8 mouse cellular contexts compared by ENCODE assay signal in genomic region chr4:148463208-148463960, GRCm38 (mm10). TPM values are rescaled to one million over a fixed set of nuclear protein-coding genes. Genes with fewer than 3 reads are reported as not detected.
DNase-seq lines count a peak whose midpoint lies in the region; ATAC-seq and TF ChIP-seq lines count a peak whose summit lies in the region.

No protein-coding gene starts in this region.

- TF ChIP-seq EP300 in heart, postnatal 0 days (IDR thresholded peaks at IDR 0.05; ENCODE audit: low read depth) = no peak

- no peak for DNase-seq in heart, postnatal 0 days (ENCODE audit: low spot score)
- no peak for DNase-seq in heart, adult 8-10 months (ENCODE audit: low spot score)
- DNase-seq in A20 (ENCODE audit: low read depth, low spot score) = peak; percentile 21
- no peak for DNase-seq in liver, embryonic 11.5 days (ENCODE audit: low spot score)
- DNase-seq in retina, postnatal 7 days (ENCODE audit: low read depth, low spot score) = peak; percentile 35

- no peak; the same call in 1 of the 2 replicates for ATAC-seq in heart, postnatal 0 days (ENCODE audit: insufficient read depth, low read depth)
- peak; percentile 75 for ATAC-seq in granulocyte monocyte progenitor cell, adult 5-6 weeks (replicated peaks; ENCODE audit: poor library complexity, severe bottlenecking)
- peak; percentile 57 for ATAC-seq in liver, embryonic 11.5 days (replicated peaks; ENCODE audit: low FRiP score)
- ATAC-seq in erythroid progenitor cell, adult 5-6 weeks (replicated peaks; ENCODE audit: low FRiP score, poor library complexity, severe bottlenecking) = no peak

- no peak overlapping the region for H3K9ac ChIP-seq in heart, postnatal 0 days (replicated peaks; ENCODE audit: low read depth, low read length)
- no peak overlapping the region for H3K9ac ChIP-seq in liver, embryonic 11.5 days (ENCODE audit: low read depth, low read length)

- WGBS in heart, postnatal 0 days = 68% methylated on average over 14 of the region's 14 CpGs
- 81% methylated on average over 14 of the region's 14 CpGs for WGBS in bone marrow, adult 2 months
- WGBS in liver, embryonic 11.5 days = 87% methylated on average over 14 of the region's 14 CpGs

- no peaks in the 10 kb centered on the region for H3K4me1 ChIP-seq in heart, postnatal 0 days (ENCODE audit: control insufficient read depth, insufficient read depth)
- no peaks in the 10 kb centered on the region for H3K4me1 ChIP-seq in bone marrow, adult 2 months (ENCODE audit: control insufficient read depth, insufficient read depth, low read length)
- H3K4me1 ChIP-seq in liver, embryonic 11.5 days (replicated peaks; ENCODE audit: control insufficient read depth, insufficient read depth, low read length) = no peaks in the 10 kb centered on the region

- no peak overlapping the region for H3K4me2 ChIP-seq in heart, postnatal 0 days (ENCODE audit: low read depth, low read length)
- no peak overlapping the region for H3K4me2 ChIP-seq in liver, embryonic 11.5 days

- no peaks in the 10 kb centered on the region for H3K27me3 ChIP-seq in heart, postnatal 0 days (ENCODE audit: control insufficient read depth, insufficient read depth, low read length)
- no peaks in the 10 kb centered on the region for H3K27me3 ChIP-seq in liver, embryonic 11.5 days (replicated peaks; ENCODE audit: control insufficient read depth, insufficient read depth, low read length)

- H3K9me3 ChIP-seq in heart, postnatal 0 days (replicated peaks; ENCODE audit: control insufficient read depth, low read length) = no peaks in the 10 kb centered on the region
- no peaks in the 10 kb centered on the region for H3K9me3 ChIP-seq in liver, embryonic 11.5 days (ENCODE audit: control insufficient read depth, low read length)

- no peak for TF ChIP-seq POLR2A in bone marrow, adult 2 months (IDR thresholded peaks at IDR 0.05; ENCODE audit: borderline replicate concordance, control insufficient read depth, low read depth, low read length)

- peaks cover 92% of the 10 kb centered on the region for H3K36me3 ChIP-seq in heart, postnatal 0 days (replicated peaks; ENCODE audit: control insufficient read depth, insufficient read depth, low read length)
- H3K36me3 ChIP-seq in liver, embryonic 11.5 days (ENCODE audit: control insufficient read depth, insufficient read depth, low read length) = peaks cover 52% of the 10 kb centered on the region

- peak; percentile 38 for TF ChIP-seq CTCF in heart, postnatal 0 days (IDR thresholded peaks at IDR 0.05; ENCODE audit: low read depth)
- peak; percentile 31; the same call in 1 of the 2 replicates for TF ChIP-seq CTCF in bone marrow, adult 2 months (IDR thresholded peaks at IDR 0.05; ENCODE audit: control insufficient read depth, insufficient read depth, low read length)

- no peak overlapping the region for H3K27ac ChIP-seq in heart, postnatal 0 days (ENCODE audit: low read depth)
- no peak overlapping the region for H3K27ac ChIP-seq in bone marrow, adult 2 months (ENCODE audit: control insufficient read depth, insufficient read depth, low read depth, low read length, poor library complexity)
- H3K27ac ChIP-seq in liver, embryonic 11.5 days (ENCODE audit: low read depth, low read length) = no peak overlapping the region

- H3K4me3 ChIP-seq in heart, postnatal 0 days (ENCODE audit: low read depth, low read length) = no peak overlapping the region
- H3K4me3 ChIP-seq in bone marrow, adult 2 months (replicated peaks; ENCODE audit: control insufficient read depth, low read depth, low read length) = no peak overlapping the region
- H3K4me3 ChIP-seq in liver, embryonic 11.5 days (ENCODE audit: low read depth, low read length) = no peak overlapping the region

RNA-seq across cellular contexts. Expression of gene Mtor, which starts 15.0 kb away (rescaled TPM):
- total RNA-seq in heart, postnatal 0 days (2014; rRNA removed; ENCODE audit: low replicate concordance) = 31.2 and 52.2 TPM in 2 replicates
- 17.3 and 20.5 TPM in 2 replicates for polyA plus RNA-seq in heart, postnatal 0 days (2015; fragmentation: Nextera tagmentation; extraction: Ambion mirVana)
- 10 to 100 TPM; 43.9 to 59.9 (median 52.8) TPM for total RNA-seq in heart, adult 8-10 months (2022)
- 4.7 and 11.5 TPM in 2 replicates for polyA plus RNA-seq in bone marrow, adult 2 months (2011; ENCODE audit: insufficient read depth, insufficient read length, low replicate concordance, missing spikeins)
- 25.6 and 51.9 TPM in 2 replicates for total RNA-seq in granulocyte monocyte progenitor cell, adult 5-6 weeks (2014; fragmentation: Nextera tagmentation)
- 16.5 and 17.8 TPM in 2 replicates for total RNA-seq in granulocyte monocyte progenitor cell, adult 5-6 weeks (2017)
- 20.4 and 22.9 TPM in 2 replicates for polyA plus RNA-seq in liver, embryonic 11.5 days (2014; fragmentation: Nextera tagmentation; extraction: Ambion mirVana)
- 19.8 and 34.4 TPM in 2 replicates for total RNA-seq in erythroid progenitor cell, adult 5-6 weeks (2015; ENCODE audit: low replicate concordance)
- 22.0 and 24.4 TPM in 2 replicates for total RNA-seq in erythroid progenitor cell, adult 5-6 weeks (2017; ENCODE audit: low replicate concordance)

RNA-seq across cellular contexts. Expression of gene Ubiad1, which starts 18.8 kb away (rescaled TPM):
- 25.6 and 32.4 TPM in 2 replicates for total RNA-seq in heart, postnatal 0 days (2014; rRNA removed; ENCODE audit: low replicate concordance)
- polyA plus RNA-seq in heart, postnatal 0 days (2015; fragmentation: Nextera tagmentation; extraction: Ambion mirVana) = 18.9 and 19.6 TPM in 2 replicates
- total RNA-seq in heart, adult 8-10 months (2022) = 10 to 100 TPM; 14.7 to 19.5 (median 16.1) TPM
- 2.0 and 3.2 TPM in 2 replicates for polyA plus RNA-seq in bone marrow, adult 2 months (2011; ENCODE audit: insufficient read depth, insufficient read length, low replicate concordance, missing spikeins)
- 7.9 and 16.8 TPM in 2 replicates for total RNA-seq in granulocyte monocyte progenitor cell, adult 5-6 weeks (2014; fragmentation: Nextera tagmentation)
- total RNA-seq in granulocyte monocyte progenitor cell, adult 5-6 weeks (2017) = 9.5 and 12.2 TPM in 2 replicates
- polyA plus RNA-seq in liver, embryonic 11.5 days (2014; fragmentation: Nextera tagmentation; extraction: Ambion mirVana) = 21.5 and 23.1 TPM in 2 replicates
- total RNA-seq in erythroid progenitor cell, adult 5-6 weeks (2015; ENCODE audit: low replicate concordance) = 1.8 and 4.6 TPM in 2 replicates
- 3.6 and 4.3 TPM in 2 replicates for total RNA-seq in erythroid progenitor cell, adult 5-6 weeks (2017; ENCODE audit: low replicate concordance)

RNA-seq across cellular contexts. Expression of gene Angptl7, which starts 36.9 kb away (rescaled TPM):
- total RNA-seq in heart, postnatal 0 days (2014; rRNA removed; ENCODE audit: low replicate concordance) = 2.9 and 4.9 TPM in 2 replicates
- 8.9 and 9.1 TPM in 2 replicates for polyA plus RNA-seq in heart, postnatal 0 days (2015; fragmentation: Nextera tagmentation; extraction: Ambion mirVana)
- 1 to 10 TPM in 2 of 4 experiments, under 1 TPM in 2; 0.72 to 1.8 (median 1.3) TPM for total RNA-seq in heart, adult 8-10 months (2022)
- 0.59 and 1.6 TPM in 2 replicates for polyA plus RNA-seq in bone marrow, adult 2 months (2011; ENCODE audit: insufficient read depth, insufficient read length, low replicate concordance, missing spikeins)
- not detected in 2 replicates for total RNA-seq in granulocyte monocyte progenitor cell, adult 5-6 weeks (2014; fragmentation: Nextera tagmentation)
- total RNA-seq in granulocyte monocyte progenitor cell, adult 5-6 weeks (2017) = 0.39 TPM in 1 of 2 replicates, not detected in the other
- polyA plus RNA-seq in liver, embryonic 11.5 days (2014; fragmentation: Nextera tagmentation; extraction: Ambion mirVana) = 0.92 and 0.96 TPM in 2 replicates
- 0.84 TPM in 1 of 2 replicates, not detected in the other for total RNA-seq in erythroid progenitor cell, adult 5-6 weeks (2015; ENCODE audit: low replicate concordance)
- total RNA-seq in erythroid progenitor cell, adult 5-6 weeks (2017; ENCODE audit: low replicate concordance) = not detected in 2 replicates

Comparison
In these comparisons a context has a peak if more than half of its experiments do, and no peak if none do; other contexts are left out.
1. ATAC-seq: peak in granulocyte monocyte progenitor cell, adult 5-6 weeks (single experiment) and liver, embryonic 11.5 days (single experiment); none in heart, postnatal 0 days (single experiment) and erythroid progenitor cell, adult 5-6 weeks (single experiment).
2. DNase-seq: peak in A20 (single experiment) and retina, postnatal 7 days (single experiment); none in heart, postnatal 0 days (single experiment), heart, adult 8-10 months (single experiment) and liver, embryonic 11.5 days (single experiment).